In the genomic region with DNA sequence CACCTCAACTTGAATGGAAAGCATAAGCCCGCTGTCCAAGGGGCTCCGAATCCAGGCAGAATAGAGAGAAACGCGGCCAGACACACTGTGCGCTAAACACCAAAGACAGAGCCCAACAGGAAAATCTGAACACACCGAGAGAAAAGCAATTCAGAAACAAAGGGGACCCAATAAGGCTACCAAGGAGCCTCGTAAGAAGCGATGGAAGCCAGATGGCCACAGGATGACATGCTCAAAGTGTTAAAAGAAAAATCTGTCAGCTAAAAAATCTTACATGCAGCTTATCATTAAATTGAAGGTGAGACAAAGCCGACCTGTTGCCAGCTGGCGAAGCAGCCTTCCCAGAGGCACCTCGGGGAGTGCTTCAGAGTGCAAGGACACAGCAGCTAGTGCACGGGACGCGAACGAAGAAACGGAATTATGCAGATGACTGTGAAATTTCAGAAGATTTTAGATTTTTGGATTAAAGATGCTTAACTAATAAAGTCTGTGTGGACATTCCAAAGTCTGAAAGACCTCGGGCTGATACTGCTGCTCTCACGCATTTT, we compare ENCODE assay signal across 27 mouse cellular contexts.
A peak's percentile ranks its signal among the peaks of the same experiment; 100 is the strongest.
DNase-seq lines count a peak whose midpoint lies in the region; ATAC-seq and TF ChIP-seq lines count a peak whose summit lies in the region.
"Had no signal": no experiment of that assay in that cellular context is flagged by ENCODE, and none has a peak within 500 bp of the region (broad histone marks: within the 10 kb centered on the region; RNA-seq: fewer than 3 reads in every experiment).

No protein-coding gene starts in this region.

- H3K9ac ChIP-seq in forebrain, embryonic 16.5 days (replicated peaks; ENCODE audit: low read depth, low read length), result peak overlapping the region; percentile 25; the same call in 1 of the 2 replicates
- H3K9ac ChIP-seq: embryonic facial prominence, embryonic 12.5 days; embryonic facial prominence, embryonic 15.5 days; heart, embryonic 13.5 days; hindbrain, embryonic 13.5 days; intestine, embryonic 15.5 days had no signal

- H3K9me3 ChIP-seq in heart, embryonic 10.5 days, result no peaks in the 10 kb centered on the region
- H3K9me3 ChIP-seq in forebrain, embryonic 16.5 days (ENCODE audit: control insufficient read depth, low read length), result no peaks in the 10 kb centered on the region
- H3K9me3 ChIP-seq: embryonic facial prominence, embryonic 12.5 days; embryonic facial prominence, embryonic 15.5 days; heart, embryonic 13.5 days; hindbrain, embryonic 13.5 days; intestine, embryonic 15.5 days had no signal

- TF ChIP-seq CTCF in brain, embryonic 14.5 days (IDR thresholded peaks at IDR 0.05; ENCODE audit: borderline replicate concordance, extremely low read depth, insufficient read depth, insufficient read length), result no peak

- intact Hi-C loops in left cerebral cortex, postnatal 4 days (cut with DNase I), result no loop called here

- no peak for DNase-seq in heart, embryonic 10.5 days (ENCODE audit: low spot score)
- no peak for DNase-seq in heart, adult 11 months
- DNase-seq in brain, embryonic 14.5 days (ENCODE audit: low read depth), result peak; percentile 83
- DNase-seq in urinary bladder, postnatal 25 days (ENCODE audit: low spot score), result no peak
- no peak for DNase-seq in urinary bladder, adult 18-20 months (ENCODE audit: low spot score in 2 of 2)
- DNase-seq in left cerebral cortex, postnatal 4 days, result no peak
- DNase-seq: adrenal gland, adult 2 months; adrenal gland, postnatal 14 days; cerebellum, adult 11 months; cerebellum, adult 2 months; cerebellum, adult 9-11 months; cerebellum, postnatal 25 days; gastrocnemius, adult 2 months; gastrocnemius, postnatal 14 days; heart, adult 18-20 months; heart, postnatal 14 days; heart, postnatal 4 days; kidney, adult 11 months had no signal

- H3K4me3 ChIP-seq in heart, embryonic 10.5 days, result no peak overlapping the region
- no peak overlapping the region for H3K4me3 ChIP-seq in brown adipose tissue, adult 24 weeks (ENCODE audit: insufficient read depth, low read depth, low read length)
- no peak overlapping the region for H3K4me3 ChIP-seq in forebrain, embryonic 16.5 days (replicated peaks; ENCODE audit: low read length)
- H3K4me3 ChIP-seq: embryonic facial prominence, embryonic 12.5 days; embryonic facial prominence, embryonic 15.5 days; gastrocnemius, adult 2 months; heart, embryonic 13.5 days; hindbrain, embryonic 13.5 days; intestine, embryonic 15.5 days had no signal

- 68% methylated on average over 18 of the region's 18 CpGs for WGBS in heart, embryonic 10.5 days
- WGBS in forebrain, embryonic 16.5 days, result 48% methylated on average over 18 of the region's 18 CpGs

- H3K4me1 ChIP-seq in heart, embryonic 10.5 days, result peaks cover 28% of the 10 kb centered on the region
- H3K4me1 ChIP-seq in brown adipose tissue, adult 24 weeks (ENCODE audit: control insufficient read depth, insufficient read depth, insufficient read length, low read length), result peaks cover 8% of the 10 kb centered on the region
- peaks cover 20% of the 10 kb centered on the region for H3K4me1 ChIP-seq in forebrain, embryonic 16.5 days (replicated peaks; ENCODE audit: control insufficient read depth, insufficient read depth, low read length)

- TF ChIP-seq POLR2A in brain, embryonic 14.5 days (IDR thresholded peaks at IDR 0.05; ENCODE audit: borderline replicate concordance, extremely low read depth, insufficient read depth, insufficient read length, poor library complexity, severe bottlenecking), result no peak

- peak; percentile 54; the same call in 1 of the 2 replicates for ATAC-seq in forebrain, embryonic 16.5 days
- ATAC-seq: CD4-positive, CD25-positive, alpha-beta regulatory T cell, adult 4 months; hindbrain, embryonic 16.5 days; intestine, embryonic 15.5 days had no signal

- no peak overlapping the region for H3K4me2 ChIP-seq in forebrain, embryonic 16.5 days (ENCODE audit: low read length)
- H3K4me2 ChIP-seq: embryonic facial prominence, embryonic 12.5 days; embryonic facial prominence, embryonic 15.5 days; heart, embryonic 13.5 days; hindbrain, embryonic 13.5 days; intestine, embryonic 15.5 days had no signal

- H3K36me3 ChIP-seq in heart, embryonic 10.5 days, result no peaks in the 10 kb centered on the region
- H3K36me3 ChIP-seq in forebrain, embryonic 16.5 days (ENCODE audit: control insufficient read depth, insufficient read depth), result no peaks in the 10 kb centered on the region
- H3K36me3 ChIP-seq: embryonic facial prominence, embryonic 12.5 days; embryonic facial prominence, embryonic 15.5 days; heart, embryonic 13.5 days; hindbrain, embryonic 13.5 days; intestine, embryonic 15.5 days had no signal

- H3K27ac ChIP-seq in heart, embryonic 10.5 days, result 0 out of 2 replicates have a peak overlapping the region, but pooled peaks have one; percentile 10
- peak overlapping the region; percentile 40; the same call in 1 of the 2 replicates for H3K27ac ChIP-seq in brown adipose tissue, adult 24 weeks (replicated peaks; ENCODE audit: low read depth, low read length)
- peak overlapping the region; percentile 65 for H3K27ac ChIP-seq in forebrain, embryonic 16.5 days (ENCODE audit: low read length)
- H3K27ac ChIP-seq: embryonic facial prominence, embryonic 12.5 days; embryonic facial prominence, embryonic 15.5 days; gastrocnemius, adult 2 months; heart, embryonic 13.5 days; hindbrain, embryonic 13.5 days; intestine, embryonic 15.5 days had no signal

- peaks cover 17% of the 10 kb centered on the region for H3K27me3 ChIP-seq in heart, embryonic 10.5 days (ENCODE audit: insufficient read depth, poor library complexity, severe bottlenecking)
- no peaks in the 10 kb centered on the region for H3K27me3 ChIP-seq in forebrain, embryonic 16.5 days (replicated peaks; ENCODE audit: control insufficient read depth, insufficient read depth, low read length)
- H3K27me3 ChIP-seq: embryonic facial prominence, embryonic 12.5 days; embryonic facial prominence, embryonic 15.5 days; intestine, embryonic 15.5 days had no signal

Comparison
In these comparisons a context has a peak if more than half of its experiments do, and no peak if none do; other contexts are left out.
1. H3K27ac ChIP-seq: peak in every context shown above with its lines; median percentile 65 in forebrain, embryonic 16.5 days; 40 in brown adipose tissue, adult 24 weeks; 10 in heart, embryonic 10.5 days.